Mouse (Mus musculus): ENCODE measurements around the gene Hmg20b.

- TF ChIP-seq CTCF (IDR thresholded peaks at IDR 0.05; ENCODE audit: insufficient read depth, low read length): no peak
- TF ChIP-seq POLR2A (IDR thresholded peaks at IDR 0.05; ENCODE audit: borderline replicate concordance, extremely low read depth, low read depth, low read length): no peak
Observed at GRCm38 (mm10) chr10:81317273-81317672, 33.0 kb downstream of the Hmg20b start.

All from lung, adult 2 months (tissue).